Mouse (Mus musculus) hindbrain, embryonic 14.5 days (tissue): ENCODE results near the gene Lrrfip1. TPM values are rescaled to one million over a fixed set of nuclear protein-coding genes. Genes with fewer than 3 reads are reported as not detected.

Experiments
- ATAC-seq: fragments of 200-750 bp; cut with Nextera tagmentation; 2 replicates; pipeline ENCODE4 v1.8.0; 2017; ENCODE audit warnings: moderate number of reproducible peaks, mild to moderate bottlenecking, moderate TSS enrichment, moderate library complexity; ENCODE audit not compliant: low FRiP score
- DNase-seq: peaks from one replicate; pipeline ENCODE4 v3.0.0-alpha.2; 2015; ENCODE audit warnings: low spot score
- H3K27ac ChIP-seq: fragments of 300-500 bp; sonication (generic); 2 replicates; pipeline ENCODE4 v1.5.1; 2014; ENCODE audit warnings: mild to moderate bottlenecking, moderate library complexity
- H3K27me3 ChIP-seq: fragments of 300-500 bp; sonication (generic); 2 replicates; pipeline ENCODE4 v1.6.1; 2014; ENCODE audit warnings: mild to moderate bottlenecking, low read length, mixed read lengths; ENCODE audit not compliant: control insufficient read depth, insufficient read depth
- H3K36me3 ChIP-seq: fragments of 300-500 bp; sonication (generic); replicated peaks from 2 replicates; pipeline ENCODE4 v1.6.1; 2014; ENCODE audit not compliant: control insufficient read depth, insufficient read depth
- H3K4me1 ChIP-seq: fragments of 300-500 bp; sonication (generic); replicated peaks from 2 replicates; pipeline ENCODE4 v1.6.1; 2014; ENCODE audit warnings: antibody characterized with exemption, low read length, mixed read lengths; ENCODE audit not compliant: control insufficient read depth, insufficient read depth
- H3K4me2 ChIP-seq: fragments of 300-500 bp; sonication (generic); replicated peaks from 2 replicates; pipeline ENCODE4 v1.6.1; 2014; ENCODE audit warnings: mild to moderate bottlenecking, moderate library complexity
- H3K4me3 ChIP-seq: fragments of 300-500 bp; sonication (generic); replicated peaks from 2 replicates; pipeline ENCODE4 v1.5.1; 2014; ENCODE audit warnings: mild to moderate bottlenecking, low read length
- H3K9ac ChIP-seq: fragments of 300-500 bp; sonication (generic); 2 replicates; pipeline ENCODE4 v1.6.1; 2014
- H3K9me3 ChIP-seq: fragments of 300-500 bp; sonication (generic); 2 replicates; pipeline ENCODE4 v1.6.1; 2016; ENCODE audit warnings: low read length; ENCODE audit not compliant: control insufficient read depth
- WGBS: fragments of 180-500 bp; shearing (Covaris S2); extraction: QIAGEN DNeasy Blood & Tissue Kit; methylation state at CpG from one replicate; pipeline ENCODE4 v1.1.7; 2014; 5-methylcytosine and 5-hydroxymethylcytosine counted together
- polyA plus RNA-seq: library from polyadenylated mRNA; unstranded; fragments of >200 nt; fragmentation: Nextera tagmentation; extraction: Ambion mirVana; gene quantifications from 2 replicates; pipeline ENCODE4 v1.2.1, GENCODE M21; 2014

The Lrrfip1 gene
- polyA plus RNA-seq, 1 experiment from 2014 or later: 39.5 TPM

DNA sequence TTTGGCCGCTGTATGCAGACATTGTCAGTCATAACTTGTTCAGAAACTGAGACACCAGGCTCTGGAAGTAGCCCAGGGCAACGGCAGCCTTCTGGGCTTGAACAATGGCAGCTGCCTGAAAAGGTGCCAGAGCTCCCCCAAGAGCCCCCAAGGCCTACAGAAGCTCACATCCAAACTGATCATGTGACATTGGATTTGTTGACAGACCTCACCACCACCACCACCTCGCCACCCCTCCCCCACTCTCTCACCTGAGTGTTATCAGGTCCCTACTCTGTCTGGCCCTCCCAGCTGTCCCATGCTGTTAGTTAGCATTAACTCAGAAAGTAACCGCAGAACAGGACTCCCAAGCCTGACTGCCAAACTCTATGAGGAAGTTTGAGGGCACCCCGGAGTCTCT is 44.7 kb downstream of the Lrrfip1 start:
- no peak for DNase-seq
- Histone ChIP-seq H3K36me3 (no peaks in the 10 kb centered on the region), H3K4me3 (no peak overlapping the region), H3K27ac (peak overlapping the region; percentile 3; the same call in 1 of the 2 replicates), H3K4me2 (no peak overlapping the region), H3K9ac (no peak overlapping the region), H3K9me3 (no peaks in the 10 kb centered on the region), H3K27me3 (no peaks in the 10 kb centered on the region), H3K4me1 (0 out of 2 replicates have a peak, but pooled peaks cover 15% of the 10 kb centered on the region)
- 59% methylated on average over 5 of the region's 5 CpGs for WGBS
- ATAC-seq: no peak

DNA sequence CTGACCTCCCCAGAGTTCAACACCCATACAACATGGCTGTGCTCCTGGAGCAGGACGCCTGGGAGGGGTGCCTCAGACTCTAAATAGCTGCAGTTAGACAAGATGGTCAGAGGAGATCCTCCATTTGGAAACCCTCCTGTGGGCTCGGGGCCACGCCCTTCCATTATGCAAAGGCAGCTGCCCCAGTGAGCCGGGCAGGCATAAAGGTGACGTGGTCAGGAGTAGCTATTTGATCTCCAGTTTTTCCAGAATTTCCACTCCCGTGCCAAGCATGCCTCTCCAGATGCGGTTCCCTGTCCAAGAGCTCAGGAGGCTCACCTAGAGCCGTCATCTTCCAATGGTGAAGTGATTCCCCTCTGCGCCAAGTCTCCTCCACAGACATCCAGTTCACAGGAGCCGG is 45.6 kb downstream of the Lrrfip1 start:
- Histone ChIP-seq H3K9ac (no peak overlapping the region), H3K27me3 (no peaks in the 10 kb centered on the region), H3K27ac (no peak overlapping the region), H3K9me3 (no peaks in the 10 kb centered on the region), H3K4me3 (no peak overlapping the region), H3K4me2 (no peak overlapping the region), H3K4me1 (0 out of 2 replicates have a peak, but pooled peaks cover 9% of the 10 kb centered on the region), H3K36me3 (no peaks in the 10 kb centered on the region)
- ATAC-seq: no peak
- WGBS: 92% methylated on average over 10 of the region's 10 CpGs
- DNase-seq: no peak

DNA sequence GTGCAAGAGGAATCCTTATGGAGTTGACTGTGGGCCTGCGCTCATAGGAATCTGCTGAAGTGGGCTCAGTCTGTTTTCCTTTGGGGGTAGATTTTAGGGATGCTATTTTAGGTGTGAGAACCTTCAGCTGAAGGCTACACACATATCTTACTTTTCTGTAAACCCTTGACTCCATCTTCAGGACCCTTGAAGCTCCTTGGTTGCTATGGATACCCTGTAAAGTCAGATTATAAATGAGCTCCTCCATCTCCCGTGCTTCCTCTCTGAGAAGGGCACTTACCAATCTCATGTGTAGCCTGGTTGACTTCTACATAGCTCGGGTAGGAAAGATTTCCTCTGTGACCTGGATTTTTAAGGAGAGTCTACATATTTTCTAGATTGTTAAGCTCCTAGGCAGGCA is 46.1 kb downstream of the Lrrfip1 start:
- ATAC-seq (no peak), DNase-seq (no peak)
- Histone ChIP-seq H3K36me3 (no peaks in the 10 kb centered on the region), H3K4me3 (no peak overlapping the region), H3K9ac (no peak overlapping the region), H3K4me1 (0 out of 2 replicates have a peak, but pooled peaks cover 9% of the 10 kb centered on the region), H3K4me2 (no peak overlapping the region), H3K27me3 (no peaks in the 10 kb centered on the region), H3K9me3 (no peaks in the 10 kb centered on the region), H3K27ac (no peak overlapping the region)
- WGBS: 61% methylated on average over 3 of the region's 3 CpGs

DNA sequence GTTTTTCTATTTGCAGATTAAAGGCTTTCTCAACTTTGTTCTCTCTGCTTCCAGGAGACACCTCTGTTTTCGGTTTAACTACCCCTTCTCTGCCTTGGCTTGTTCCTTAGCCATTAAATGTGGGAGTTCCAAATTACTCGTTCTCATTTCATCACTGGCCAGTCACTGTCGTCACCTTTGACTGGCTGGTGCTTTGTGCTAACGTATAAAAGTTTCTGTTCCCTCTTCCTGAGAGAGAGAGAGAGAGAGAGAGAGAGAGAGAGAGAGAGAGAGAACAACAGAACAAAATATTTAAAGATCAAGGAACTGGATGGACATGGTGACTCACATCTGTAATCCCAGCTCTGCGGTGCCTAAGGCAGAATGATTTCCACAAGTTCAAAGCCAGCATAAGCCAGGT is 47.7 kb downstream of the Lrrfip1 start:
- 0 out of 2 replicates have a peak, but pooled peaks cover 9% of the 10 kb centered on the region for H3K4me1 ChIP-seq
- no peaks in the 10 kb centered on the region for H3K9me3 ChIP-seq
- H3K4me3 ChIP-seq: no peak overlapping the region
- H3K9ac ChIP-seq: no peak overlapping the region
- no peaks in the 10 kb centered on the region for H3K36me3 ChIP-seq
- H3K27ac ChIP-seq: no peak overlapping the region
- 76% methylated on average over 5 of the region's 5 CpGs for WGBS
- H3K27me3 ChIP-seq: no peaks in the 10 kb centered on the region
- H3K4me2 ChIP-seq: no peak overlapping the region
- ATAC-seq: no peak
- DNase-seq: no peak

DNA sequence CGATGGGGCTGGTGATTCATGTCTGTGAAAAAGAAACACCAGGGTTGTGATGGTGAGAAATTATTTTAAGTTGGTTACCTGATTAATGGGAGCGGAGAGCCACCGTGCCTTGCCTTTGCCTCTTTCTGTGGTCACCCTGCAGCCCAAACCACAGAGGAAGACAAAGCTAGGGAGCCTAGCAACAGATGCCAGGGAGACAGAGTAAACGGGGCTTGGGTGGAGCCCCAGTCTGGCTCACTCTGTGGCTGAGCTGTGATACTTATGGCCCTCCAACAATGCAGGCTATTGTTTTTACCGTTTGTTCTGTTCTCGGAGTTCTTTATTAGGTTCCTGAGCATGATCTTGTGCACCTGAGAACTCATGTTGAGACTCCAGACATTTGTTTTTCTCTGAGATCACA is 50.8 kb downstream of the Lrrfip1 start:
- Histone ChIP-seq H3K27me3 (peaks cover 9% of the 10 kb centered on the region; the same call in 1 of the 2 replicates), H3K9ac (no peak overlapping the region), H3K36me3 (no peaks in the 10 kb centered on the region), H3K9me3 (no peaks in the 10 kb centered on the region), H3K27ac (no peak overlapping the region), H3K4me3 (no peak overlapping the region), H3K4me2 (no peak overlapping the region), H3K4me1 (peaks cover 13% of the 10 kb centered on the region)
- ATAC-seq (no peak), DNase-seq (no peak)
- WGBS: 51% methylated on average over 6 of the region's 6 CpGs

DNA sequence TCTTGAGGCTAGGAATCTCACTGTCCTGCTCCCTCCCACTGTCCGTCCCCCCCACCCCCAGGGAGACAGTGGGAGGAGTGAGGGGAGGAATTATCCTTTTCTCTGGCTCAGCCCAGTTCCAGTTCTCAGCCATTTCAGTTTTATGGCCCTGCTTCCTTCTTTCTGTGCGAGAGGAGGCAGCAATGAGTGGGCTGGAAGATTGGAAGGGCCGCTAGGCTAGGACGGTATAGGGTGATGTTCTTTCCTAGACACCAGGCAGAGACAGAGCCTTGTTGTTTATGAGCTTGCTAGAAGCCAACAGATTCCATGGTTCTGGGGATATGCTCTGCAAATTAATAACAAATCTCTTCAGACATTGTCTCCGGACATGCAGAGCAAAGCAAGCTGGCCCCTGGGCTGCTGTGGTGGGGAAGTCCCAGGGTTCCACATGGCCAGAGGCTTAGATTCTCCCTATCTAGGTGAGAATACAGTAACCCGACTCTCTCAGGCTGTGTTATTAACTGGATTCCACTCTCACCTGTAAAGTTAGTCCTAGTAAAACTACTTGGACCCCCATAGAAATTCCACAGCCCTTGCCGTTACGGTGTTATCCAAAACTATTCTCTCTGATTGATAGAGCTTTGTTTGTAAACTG is 53.0 kb downstream of the Lrrfip1 start:
- DNase-seq (no peak), ATAC-seq (no peak)
- Histone ChIP-seq H3K9ac (no peak overlapping the region), H3K27me3 (peaks cover 9% of the 10 kb centered on the region; the same call in 1 of the 2 replicates), H3K36me3 (no peaks in the 10 kb centered on the region), H3K27ac (no peak overlapping the region), H3K9me3 (no peaks in the 10 kb centered on the region), H3K4me2 (no peak overlapping the region), H3K4me1 (peaks cover 13% of the 10 kb centered on the region), H3K4me3 (no peak overlapping the region)
- WGBS: 85% methylated on average over 8 of the region's 8 CpGs

DNA sequence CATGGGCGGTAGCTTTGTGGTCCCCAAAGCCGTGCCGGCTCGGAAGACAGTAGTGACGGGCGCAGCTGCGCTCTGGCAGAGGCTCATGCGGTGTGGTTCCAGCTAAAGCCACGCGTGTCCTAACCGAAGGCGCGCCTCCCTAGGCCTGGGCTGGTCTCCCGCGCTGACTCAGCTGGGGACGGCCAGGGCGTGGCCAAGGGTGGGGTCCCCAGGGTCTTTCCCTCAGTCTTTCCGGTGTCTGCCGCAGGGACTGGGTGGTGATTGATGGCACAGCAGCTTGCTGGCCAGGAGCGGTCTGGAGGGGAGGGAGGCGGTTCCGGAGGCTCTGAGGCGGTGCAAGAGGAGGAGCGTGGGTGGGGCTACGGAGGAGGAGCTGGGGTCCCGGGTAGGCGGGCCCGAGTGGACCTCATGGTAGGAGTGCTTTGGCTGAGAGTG is 54.2 kb downstream of the Lrrfip1 start:
- ATAC-seq (peak; percentile 92), DNase-seq (peak; percentile 70)
- Histone ChIP-seq H3K9ac (peak overlapping the region; percentile 58), H3K4me2 (peak overlapping the region; percentile 94), H3K27ac (no peak overlapping the region), H3K4me3 (peak overlapping the region; percentile 39), H3K27me3 (peaks cover 9% of the 10 kb centered on the region; the same call in 1 of the 2 replicates), H3K36me3 (no peaks in the 10 kb centered on the region), H3K4me1 (peaks cover 13% of the 10 kb centered on the region), H3K9me3 (no peaks in the 10 kb centered on the region)
- WGBS: under 1% methylated on average over 28 of the region's 28 CpGs

DNA sequence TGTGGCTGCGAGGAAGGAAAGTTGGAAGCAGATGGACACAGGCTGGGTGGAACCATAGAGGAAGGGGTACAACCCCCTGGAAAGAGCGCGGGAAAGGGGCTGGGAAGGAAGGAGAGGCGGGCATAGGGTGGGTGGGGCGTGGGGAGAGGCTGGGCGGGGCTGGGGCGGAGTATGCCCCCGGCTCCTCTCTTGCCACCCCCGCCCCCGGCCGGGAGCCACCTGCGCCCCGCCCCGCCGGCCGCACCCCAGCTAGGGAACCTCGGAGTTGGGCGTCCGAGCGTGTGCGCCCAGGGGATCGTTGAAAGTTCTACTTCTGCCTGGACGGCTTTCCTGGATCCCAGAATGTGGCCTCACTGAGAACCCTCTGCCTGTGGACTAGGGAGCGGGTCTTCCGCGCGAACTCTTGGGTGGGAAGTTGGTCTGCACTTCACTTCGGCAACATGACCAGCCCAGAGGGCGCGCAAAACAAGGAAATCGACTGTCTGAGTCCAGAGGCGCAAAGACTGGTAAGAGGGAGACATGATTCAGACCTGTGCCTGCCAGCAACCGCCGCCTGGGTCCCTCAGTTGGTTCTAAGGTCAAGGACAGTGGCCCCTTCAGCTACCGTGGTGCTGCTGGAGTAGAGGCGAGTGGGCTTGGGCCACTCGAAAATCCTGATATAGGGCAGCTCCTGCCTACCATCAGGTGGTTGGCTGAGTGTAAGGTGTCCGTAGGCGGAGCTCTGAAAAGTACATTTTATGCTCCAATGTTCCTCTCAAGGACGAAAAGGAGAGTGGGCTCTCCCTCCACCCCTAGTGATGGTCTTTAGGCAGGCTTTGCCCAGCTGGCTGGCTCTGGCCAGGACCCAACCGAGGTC is 54.9 kb downstream of the Lrrfip1 start:
- no peaks in the 10 kb centered on the region for H3K36me3 ChIP-seq

DNA sequence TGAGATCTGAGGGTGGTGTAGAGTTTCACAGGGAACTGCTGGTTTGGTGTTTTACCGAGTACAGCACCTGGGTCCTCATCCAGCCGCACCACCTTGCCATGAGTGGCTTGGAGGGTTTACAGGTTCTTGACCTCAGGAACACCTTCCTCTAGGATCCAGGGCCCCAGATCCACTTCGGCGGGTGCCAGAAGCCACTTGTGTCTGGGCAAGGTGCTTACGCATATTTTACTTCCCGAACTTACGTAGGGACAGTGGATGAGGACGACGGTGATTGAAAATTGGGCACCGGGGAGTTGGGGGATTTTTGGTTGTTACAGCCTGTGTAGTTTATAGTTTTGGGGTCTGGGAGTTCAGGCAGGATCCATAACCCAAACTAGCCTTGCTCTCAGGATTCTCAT is 55.5 kb downstream of the Lrrfip1 start:
- H3K27ac ChIP-seq: no peak overlapping the region
- peaks cover 13% of the 10 kb centered on the region for H3K4me1 ChIP-seq
- H3K36me3 ChIP-seq: no peaks in the 10 kb centered on the region
- H3K27me3 ChIP-seq: peaks cover 9% of the 10 kb centered on the region; the same call in 1 of the 2 replicates
- WGBS: 58% methylated on average over 10 of the region's 10 CpGs
- DNase-seq: no peak
- peak overlapping the region; percentile 39 for H3K4me3 ChIP-seq
- H3K4me2 ChIP-seq: peak overlapping the region; percentile 94
- no peaks in the 10 kb centered on the region for H3K9me3 ChIP-seq
- ATAC-seq: no peak
- H3K9ac ChIP-seq: no peak overlapping the region

More for the DNA sequence above, 54.9 kb downstream of the Lrrfip1 start:
- DNase-seq: no peak
- H3K9ac ChIP-seq: peak overlapping the region; percentile 58
- H3K4me2 ChIP-seq: peak overlapping the region; percentile 94
- no peak overlapping the region for H3K27ac ChIP-seq
- H3K4me3 ChIP-seq: peak overlapping the region; percentile 39
- no peaks in the 10 kb centered on the region for H3K9me3 ChIP-seq
- 3% methylated on average over 41 of the region's 41 CpGs for WGBS
- ATAC-seq: peak; percentile 66; the same call in 1 of the 2 replicates
- peaks cover 13% of the 10 kb centered on the region for H3K4me1 ChIP-seq
- peaks cover 9% of the 10 kb centered on the region; the same call in 1 of the 2 replicates for H3K27me3 ChIP-seq
